Mouse (Mus musculus) CH12.LX (cell line): ENCODE results near the gene Tkt. TPM values are rescaled to one million over a fixed set of nuclear protein-coding genes. Genes with fewer than 3 reads are reported as not detected.

ENCODE experiments used
- DNase-seq: peaks from one replicate; pipeline ENCODE4 v3.0.0-alpha.2; 2013; ENCODE audit errors: extremely low read depth
- H3K27ac ChIP-seq: 2 replicates; pipeline ENCODE4 v1.5.1; 2012; ENCODE audit warnings: low read depth, mild to moderate bottlenecking, control low read depth, moderate library complexity; ENCODE audit not compliant: insufficient read depth
- H3K27me3 ChIP-seq: replicated peaks from 2 replicates; pipeline ENCODE3; 2012; ENCODE audit warnings: inconsistent platforms
- H3K36me3 ChIP-seq, 2 experiments: replicated peaks in 1 of 2; 2 replicates each; pipeline versions ENCODE3 to v1.6.1; 2012; ENCODE audit warnings: inconsistent platforms in 1 of 2, low read length in 1 of 2, mild to moderate bottlenecking in 1 of 2, mixed read lengths in 1 of 2, moderate library complexity in 1 of 2; ENCODE audit not compliant: control insufficient read depth in 1 of 2, insufficient read depth in 1 of 2
- H3K4me1 ChIP-seq, 2 experiments: 2 replicates each; pipeline ENCODE4 v1.6.1; 2012; ENCODE audit warnings: inconsistent platforms in 1 of 2, moderate library complexity in 1 of 2; ENCODE audit not compliant: insufficient read depth in 2 of 2, control insufficient read depth in 1 of 2
- H3K4me2 ChIP-seq: 2 replicates; pipeline ENCODE4 v1.6.1; 2012; ENCODE audit warnings: low read depth, mild to moderate bottlenecking, control low read depth; ENCODE audit not compliant: poor library complexity, insufficient read depth, severe bottlenecking
- H3K4me3 ChIP-seq, 3 experiments: fragments of 150-350 bp in 1 of 3; sonication (generic) in 1 of 3; replicated peaks in 1 of 3; 2 replicates each; pipeline versions ENCODE3 to v1.5.1; 2011 to 2012; ENCODE audit warnings: low read depth in 2 of 3, low read length in 2 of 3, mild to moderate bottlenecking in 2 of 3, moderate library complexity in 2 of 3, control low read depth in 1 of 3, improper control_type of control experiment in 1 of 3, inconsistent platforms in 1 of 3, mixed read lengths in 1 of 3; ENCODE audit not compliant: poor library complexity in 1 of 3
- H3K79me2 ChIP-seq: replicated peaks from 2 replicates; pipeline ENCODE4 v1.6.1; 2012; ENCODE audit warnings: mild to moderate bottlenecking, moderate library complexity; ENCODE audit not compliant: control insufficient read depth, poor library complexity, insufficient read depth, severe bottlenecking; ENCODE audit errors: extremely low read depth
- H3K9ac ChIP-seq: 2 replicates; pipeline ENCODE4 v1.6.1; 2012; ENCODE audit warnings: low read depth, mild to moderate bottlenecking, control low read depth, moderate library complexity; ENCODE audit not compliant: insufficient read depth
- H3K9me3 ChIP-seq: replicated peaks from 2 replicates; pipeline ENCODE3; 2012; ENCODE audit warnings: low read length, inconsistent platforms, mixed read lengths
- CHD2 ChIP-seq: IDR thresholded peaks from 2 replicates; pipeline ENCODE4 v1.6.1; 2011; ENCODE audit warnings: low read length, improper control_type of control experiment
- E2F4 ChIP-seq: IDR thresholded peaks from 2 replicates; pipeline ENCODE4 v1.6.1; 2011; ENCODE audit warnings: low read depth, low read length, improper control_type of control experiment; ENCODE audit not compliant: insufficient replicate concordance
- ELF1 ChIP-seq: IDR thresholded peaks from 2 replicates; pipeline ENCODE4 v1.6.1; 2014; ENCODE audit warnings: low read depth, mild to moderate bottlenecking, inconsistent platforms, low read length, improper control_type of control experiment
- ETS1 ChIP-seq: conservative IDR thresholded peaks from 2 replicates; pipeline ENCODE4 v1.6.1; 2012; ENCODE audit warnings: low read depth, mild to moderate bottlenecking, inconsistent platforms, low read length, improper control_type of control experiment, moderate library complexity
- HCFC1 ChIP-seq: IDR thresholded peaks from 2 replicates; pipeline ENCODE4 v1.6.1; 2012; ENCODE audit warnings: low read depth, mild to moderate bottlenecking, inconsistent platforms, low read length, improper control_type of control experiment
- IRF4 ChIP-seq: IDR thresholded peaks from 2 replicates; pipeline ENCODE4 v1.6.1; 2014; ENCODE audit warnings: low read depth, mild to moderate bottlenecking, inconsistent platforms, low read length, improper control_type of control experiment
- JUND ChIP-seq: conservative IDR thresholded peaks from 2 replicates; pipeline ENCODE4 v1.6.1; 2011; ENCODE audit warnings: low read depth, low read length, improper control_type of control experiment
- MAX ChIP-seq: IDR thresholded peaks from 2 replicates; pipeline ENCODE4 v1.6.1; 2011; ENCODE audit warnings: low read length, improper control_type of control experiment
- MAZ ChIP-seq: IDR thresholded peaks from 2 replicates; pipeline ENCODE4 v1.6.1; 2012; ENCODE audit warnings: low read depth, mild to moderate bottlenecking, inconsistent platforms, low read length, improper control_type of control experiment, moderate library complexity
- MEF2A ChIP-seq: IDR thresholded peaks from 2 replicates; pipeline ENCODE4 v1.6.1; 2014; ENCODE audit warnings: low read depth, mild to moderate bottlenecking, inconsistent platforms, low read length, improper control_type of control experiment, borderline replicate concordance
- MXI1 ChIP-seq: IDR thresholded peaks from 2 replicates; pipeline ENCODE4 v1.6.1; 2011; ENCODE audit warnings: mild to moderate bottlenecking, low read depth, low read length, improper control_type of control experiment
- NELFE ChIP-seq: IDR thresholded peaks from 2 replicates; pipeline ENCODE4 v1.6.1; 2011; ENCODE audit warnings: low read depth, low read length, improper control_type of control experiment
- NRF1 ChIP-seq: IDR thresholded peaks from 2 replicates; pipeline ENCODE4 v1.6.1; 2014; ENCODE audit warnings: low read depth, mild to moderate bottlenecking, inconsistent platforms, low read length, improper control_type of control experiment, moderate library complexity
- PAX5 ChIP-seq: IDR thresholded peaks from 2 replicates; pipeline ENCODE4 v1.6.1; 2012; ENCODE audit warnings: low read length, inconsistent platforms, mixed read lengths
- POLR2A ChIP-seq: IDR thresholded peaks from 2 replicates; pipeline ENCODE4 v1.6.1; 2011; ENCODE audit warnings: low read depth, mild to moderate bottlenecking, improper control_type of control experiment, low read length
- POLR2AphosphoS2 ChIP-seq: IDR thresholded peaks from 2 replicates; pipeline ENCODE4 v1.6.1; 2011; ENCODE audit warnings: low read depth, low read length, improper control_type of control experiment
- SMC3 ChIP-seq: IDR thresholded peaks from 2 replicates; pipeline ENCODE4 v1.6.1; 2011; ENCODE audit warnings: low read depth, low read length, improper control_type of control experiment
- UBTF ChIP-seq: IDR thresholded peaks from 2 replicates; pipeline ENCODE4 v1.6.1; 2012; ENCODE audit warnings: low read depth, mild to moderate bottlenecking, inconsistent platforms, low read length, improper control_type of control experiment, moderate library complexity
- USF2 ChIP-seq: conservative IDR thresholded peaks from 2 replicates; pipeline ENCODE4 v1.6.1; 2011; ENCODE audit warnings: low read depth, low read length, improper control_type of control experiment
- ZKSCAN1 ChIP-seq: IDR thresholded peaks from 2 replicates; pipeline ENCODE4 v1.6.1; 2012; ENCODE audit warnings: low read depth, inconsistent platforms, low read length, improper control_type of control experiment, borderline replicate concordance
- ZNF384 ChIP-seq: IDR thresholded peaks from 2 replicates; pipeline ENCODE4 v1.6.1; 2012; ENCODE audit warnings: low read depth, low read length, improper control_type of control experiment, inconsistent platforms
- dilution Hi-C: fragments of 300-500 bp; cut with MboI; formaldehyde crosslinking; loops from 2 replicates; pipeline ENCODE4 v1.14.3; 2020; ENCODE audit warnings: low sequenced_read_pairs; ENCODE audit not compliant: extremely low pct_unique_long_range_greater_than_20kb, extremely low pct_ligation_motif_present
- in situ Hi-C: fragments of 300-500 bp; cut with MboI; formaldehyde crosslinking; loops from 3 replicates; pipeline ENCODE4 v1.14.3; 2019; ENCODE audit warnings: low sequenced_read_pairs, low pct_ligation_motif_present, low pct_unique_long_range_greater_than_20kb, mixed read lengths
- polyA plus RNA-seq: library from polyadenylated mRNA; unstranded; fragments of >175 nt; gene quantifications from 2 replicates; pipeline ENCODE4 v1.2.1, GENCODE M21; 2012; ENCODE audit warnings: low read depth; ENCODE audit not compliant: insufficient read length
- total RNA-seq, 2 experiments: library from RNA; depleted of rRNA; stranded (reverse); fragments of 300-350 nt in 1 of 2; fragments of >200 nt in 1 of 2; gene quantifications; 2 replicates each; pipeline ENCODE4 v1.2.3; 2012 to 2014

The Tkt gene
- total and polyA plus RNA-seq, 3 experiments = 450 to 837 (median 456) TPM

DNA sequence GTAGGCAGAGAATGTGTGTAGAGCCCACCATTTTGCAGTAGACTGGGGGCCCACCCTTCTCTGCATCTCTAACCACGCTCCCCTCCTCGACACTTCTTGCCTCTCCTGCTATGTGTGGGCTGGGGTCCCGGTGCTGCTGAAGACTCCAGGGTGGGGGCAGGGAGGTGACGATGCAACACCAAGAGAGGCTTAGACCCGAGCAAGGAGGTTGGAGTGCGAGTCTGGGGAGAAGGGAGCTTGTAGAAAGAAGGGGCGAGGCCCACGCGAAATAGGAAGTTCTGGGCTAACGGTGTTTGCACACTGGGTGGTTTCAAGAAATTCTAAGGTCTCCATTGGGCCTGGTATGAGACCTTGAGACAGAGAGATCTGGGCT lies 1.6 kb downstream of the Tkt start:
- no peaks in the 10 kb centered on the region for H3K9me3 ChIP-seq
- peak; percentile 42 for DNase-seq
- peak overlapping the region; percentile 96 for H3K4me2 ChIP-seq
- TF ChIP-seq MAZ = 0 out of 2 replicates have a peak, but pooled peaks have one; percentile 24
- no peak for TF ChIP-seq NRF1
- TF ChIP-seq MAX = no peak
- peak; percentile 3; the same call in 1 of the 2 replicates for TF ChIP-seq MXI1
- no peak for TF ChIP-seq ZKSCAN1
- TF ChIP-seq SMC3 = no peak
- no peak overlapping the region; the same call in 1 of the 2 replicates for H3K27ac ChIP-seq
- H3K9ac ChIP-seq = peak overlapping the region; percentile 92
- in situ Hi-C loops = no loop called here
- peaks cover 0 to 25% of the 10 kb centered on the region in 2 experiments for H3K36me3 ChIP-seq
- H3K4me1 ChIP-seq = peaks cover 17 to 59% of the 10 kb centered on the region in 2 experiments
- dilution Hi-C loops = no loop called here
- H3K4me3 ChIP-seq = peak overlapping the region; percentile 78 to 97 (median 94)
- no peaks in the 10 kb centered on the region for H3K27me3 ChIP-seq
- peaks cover 54% of the 10 kb centered on the region for H3K79me2 ChIP-seq

DNA sequence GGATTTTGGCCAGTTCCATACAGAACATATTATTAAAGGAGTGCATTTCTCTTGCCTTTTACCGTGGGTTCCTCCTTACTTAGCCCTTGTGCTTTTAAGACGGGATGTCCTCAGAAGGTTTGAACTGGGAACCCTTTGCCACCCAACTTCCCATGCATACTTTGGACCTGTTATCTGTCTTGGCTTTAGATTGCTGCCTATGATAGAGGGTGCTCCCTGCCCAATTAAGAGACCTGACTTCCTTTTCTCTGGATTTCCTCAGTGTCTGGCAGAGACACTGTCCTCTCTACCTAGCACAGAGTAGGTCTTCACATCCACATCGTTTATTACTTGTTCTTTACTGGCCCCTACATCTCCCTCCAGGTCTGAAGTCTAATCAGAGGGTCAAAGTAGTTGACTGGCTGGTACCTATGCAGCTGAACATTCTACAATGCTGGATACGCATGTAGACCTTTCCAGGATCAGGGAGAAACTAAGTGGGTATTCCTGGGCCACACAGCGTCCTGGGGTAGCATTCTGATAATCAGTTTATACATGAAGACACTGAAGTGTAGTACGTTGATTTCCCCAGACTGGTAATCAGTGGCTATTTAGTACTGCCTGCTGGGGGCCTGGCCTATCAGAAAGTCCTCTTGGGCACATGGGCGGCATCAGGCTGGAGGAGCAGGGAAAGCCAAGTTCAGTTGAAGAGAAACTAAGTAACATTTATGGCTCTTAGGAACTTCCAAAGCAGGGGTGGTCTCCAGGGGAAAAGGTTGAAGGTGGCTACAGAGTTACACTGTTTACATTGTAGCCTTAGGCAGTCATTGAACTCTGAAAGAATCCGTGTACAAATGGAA lies 2.3 kb downstream of the Tkt start:
- peaks cover 0 to 31% of the 10 kb centered on the region in 2 experiments for H3K36me3 ChIP-seq
- no peaks in the 10 kb centered on the region for H3K9me3 ChIP-seq
- peaks cover 61% of the 10 kb centered on the region for H3K79me2 ChIP-seq
- no peaks in the 10 kb centered on the region for H3K27me3 ChIP-seq
- no peak overlapping the region for H3K27ac ChIP-seq
- DNase-seq = no peak
- H3K4me2 ChIP-seq = peak overlapping the region; percentile 96
- peak overlapping the region; percentile 92 for H3K9ac ChIP-seq
- H3K4me3 ChIP-seq = peak overlapping the region; percentile 78 to 97 (median 94)
- no peak for TF ChIP-seq MEF2A
- no peak for TF ChIP-seq PAX5
- TF ChIP-seq IRF4 = no peak
- TF ChIP-seq POLR2A = no peak
- TF ChIP-seq NELFE = no peak
- TF ChIP-seq POLR2AphosphoS2 = no peak
- TF ChIP-seq ELF1 = no peak
- TF ChIP-seq ZKSCAN1 = peak; percentile 45; the same call in 1 of the 2 replicates
- no peak for TF ChIP-seq HCFC1
- no peak for TF ChIP-seq JUND
- 0 out of 2 replicates have a peak, but pooled peaks have one; percentile 11 for TF ChIP-seq UBTF
- TF ChIP-seq MAX = no peak
- no peak for TF ChIP-seq USF2
- TF ChIP-seq CHD2 = no peak
- TF ChIP-seq MXI1 = peak; percentile 63; the same call in 1 of the 2 replicates
- no peak for TF ChIP-seq ETS1
- no peak for TF ChIP-seq ZNF384
- no peak for TF ChIP-seq E2F4
- H3K4me1 ChIP-seq = peaks cover 12 to 57% of the 10 kb centered on the region in 2 experiments
- in situ Hi-C loops = no loop called here
- dilution Hi-C loops = no loop called here
